Comparison of ENCODE assay signal across 9 mouse cellular contexts in the genomic region with DNA sequence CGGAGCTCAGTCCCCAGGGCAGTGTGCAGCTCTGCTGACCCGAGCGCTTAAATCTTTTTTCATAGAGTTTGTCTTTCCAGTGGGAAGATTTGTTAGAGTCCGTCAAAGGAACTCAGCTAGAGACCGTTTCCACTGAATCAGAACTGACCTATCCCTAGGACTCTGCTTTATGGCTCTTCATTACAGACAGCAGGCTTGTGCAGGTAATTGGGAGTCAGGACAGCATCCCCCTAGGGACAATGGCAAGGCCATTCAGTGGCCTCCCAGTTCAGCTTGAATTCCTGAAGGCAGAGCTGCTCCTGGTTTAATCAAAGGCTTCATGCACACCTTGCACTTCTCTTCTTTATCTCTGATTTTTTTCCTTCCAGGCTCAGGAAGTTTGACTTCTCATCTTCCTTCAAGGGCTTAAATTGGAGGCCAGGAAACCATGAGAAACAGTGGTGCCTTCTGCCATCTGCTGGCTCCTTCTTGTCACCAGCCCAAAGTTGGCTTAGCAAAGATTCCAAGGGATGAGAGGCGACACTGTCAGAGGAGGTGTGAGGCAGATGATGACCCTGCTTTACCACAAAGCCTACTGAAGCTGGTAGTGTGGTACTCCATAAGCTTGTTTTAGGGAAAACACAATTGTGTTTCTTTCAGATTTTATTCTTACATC.
DNase-seq lines count a peak whose midpoint lies in the region; ATAC-seq and TF ChIP-seq lines count a peak whose summit lies in the region.
"Had no signal": no experiment of that assay in that cellular context is flagged by ENCODE, and none has a peak within 500 bp of the region (broad histone marks: within the 10 kb centered on the region; RNA-seq: fewer than 3 reads in every experiment).

No protein-coding gene starts in this region.

- no peak overlapping the region for H3K4me2 ChIP-seq in CH12.LX (ENCODE audit: insufficient read depth, low read depth, poor library complexity, severe bottlenecking)
- no peak overlapping the region for H3K4me2 ChIP-seq in midbrain, embryonic 16.5 days (ENCODE audit: low read length)
- H3K4me2 ChIP-seq: embryonic facial prominence, embryonic 12.5 days had no signal

- no peaks in the 10 kb centered on the region for H3K27me3 ChIP-seq in CH12.LX (replicated peaks)
- no peaks in the 10 kb centered on the region for H3K27me3 ChIP-seq in midbrain, embryonic 16.5 days (ENCODE audit: control insufficient read depth, insufficient read depth, low read depth, low read length)
- H3K27me3 ChIP-seq: embryonic facial prominence, embryonic 12.5 days had no signal

- no peak overlapping the region for H3K27ac ChIP-seq in CH12.LX (ENCODE audit: insufficient read depth, low read depth)
- no peak overlapping the region for H3K27ac ChIP-seq in midbrain, embryonic 16.5 days (ENCODE audit: low read length)
- H3K27ac ChIP-seq: embryonic facial prominence, embryonic 12.5 days had no signal

- dilution Hi-C loops in CH12.LX (cut with MboI; ENCODE audit: extremely low pct_ligation_motif_present, extremely low pct_unique_long_range_greater_than_20kb, low sequenced_read_pairs), result loop anchor here (25.0 kb wide), 1 partner anchor 244 kb away; no protein-coding TSS in a partner anchor

- TF ChIP-seq EP300 in CH12.LX (IDR thresholded peaks at IDR 0.05; ENCODE audit: low read length), result no peak

- TF ChIP-seq RAD21 in CH12.LX (IDR thresholded peaks at IDR 0.05; ENCODE audit: low read depth, low read length), result peak; percentile 95

- DNase-seq in heart, adult 11 months, result peak; percentile 35
- no peak for DNase-seq in heart, adult 8-10 months (ENCODE audit: low spot score)
- DNase-seq in CH12.LX (ENCODE audit: extremely low read depth), result peak; percentile 48
- peak; percentile 61 for DNase-seq in embryo, embryonic 10.5 days (ENCODE audit: low spot score)
- peak; percentile 59 for DNase-seq in kidney, postnatal 10 days
- DNase-seq in spleen, postnatal 14 days (ENCODE audit: low spot score in 2 of 2), result no peak

- no peak overlapping the region for H3K4me3 ChIP-seq in CH12.LX (replicated peaks in 1 of 3; ENCODE audit: low read depth in 2 of 3, low read length in 2 of 3, poor library complexity in 1 of 3)
- no peak overlapping the region for H3K4me3 ChIP-seq in midbrain, embryonic 16.5 days (ENCODE audit: low read depth, low read length)
- H3K4me3 ChIP-seq: embryonic facial prominence, embryonic 12.5 days had no signal

- H3K36me3 ChIP-seq in CH12.LX (replicated peaks in 1 of 2; ENCODE audit: control insufficient read depth in 1 of 2, insufficient read depth in 1 of 2, low read length in 1 of 2), result no peaks in the 10 kb centered on the region
- H3K36me3 ChIP-seq in midbrain, embryonic 16.5 days (ENCODE audit: control insufficient read depth, insufficient read depth, low read length), result no peaks in the 10 kb centered on the region
- H3K36me3 ChIP-seq: embryonic facial prominence, embryonic 12.5 days had no signal

- no peak overlapping the region for H3K9ac ChIP-seq in CH12.LX (ENCODE audit: insufficient read depth, low read depth)
- H3K9ac ChIP-seq in midbrain, embryonic 16.5 days (ENCODE audit: low read depth, low read length), result no peak overlapping the region
- H3K9ac ChIP-seq: embryonic facial prominence, embryonic 12.5 days had no signal

- peaks cover 15 to 21% of the 10 kb centered on the region in 2 experiments for H3K4me1 ChIP-seq in CH12.LX (ENCODE audit: control insufficient read depth in 1 of 2, insufficient read depth in 2 of 2)
- no peaks in the 10 kb centered on the region for H3K4me1 ChIP-seq in midbrain, embryonic 16.5 days (ENCODE audit: control insufficient read depth, insufficient read depth, low read length)
- H3K4me1 ChIP-seq: embryonic facial prominence, embryonic 12.5 days had no signal

- H3K9me3 ChIP-seq in CH12.LX (replicated peaks; ENCODE audit: low read length), result no peaks in the 10 kb centered on the region
- H3K9me3 ChIP-seq in midbrain, embryonic 16.5 days (replicated peaks; ENCODE audit: control insufficient read depth, low read length, poor library complexity, severe bottlenecking), result no peaks in the 10 kb centered on the region
- H3K9me3 ChIP-seq: embryonic facial prominence, embryonic 12.5 days had no signal

- peak; percentile 20 to 89; a peak in 3 of 4 replicates for TF ChIP-seq CTCF in CH12.LX (conservative IDR thresholded peaks at IDR 0.05 in 1 of 2, IDR thresholded peaks at IDR 0.05 in 1 of 2; ENCODE audit: low read depth in 2 of 2, low read length in 2 of 2)

- no peak for TF ChIP-seq POLR2A in CH12.LX (IDR thresholded peaks at IDR 0.05; ENCODE audit: low read depth, low read length)

- in situ Hi-C loops in CH12.LX (cut with MboI; ENCODE audit: low pct_ligation_motif_present, low pct_unique_long_range_greater_than_20kb, low sequenced_read_pairs), result loop anchor here (5.0 to 25.0 kb wide), 2 partner anchors 254 to 481 kb away; no protein-coding TSS in a partner anchor

- 42% methylated on average over 6 of the region's 6 CpGs for WGBS in midbrain, embryonic 16.5 days

- ATAC-seq in midbrain, embryonic 16.5 days, result peak; percentile 72
- ATAC-seq in erythroblast, adult 5-6 weeks (replicated peaks; ENCODE audit: low FRiP score, poor library complexity, severe bottlenecking), result no peak

- H3K79me2 ChIP-seq in CH12.LX (replicated peaks; ENCODE audit: control insufficient read depth, extremely low read depth, insufficient read depth, poor library complexity, severe bottlenecking), result no peaks in the 10 kb centered on the region

TF ChIP-seq in CH12.LX, 34 proteins besides CTCF, POLR2A, EP300 and RAD21:
- peak; percentile 98 for TF ChIP-seq SMC3 (IDR thresholded peaks at IDR 0.05; ENCODE audit: low read depth, low read length)
- peak; percentile 15; the same call in 1 of the 2 replicates for TF ChIP-seq NELFE (IDR thresholded peaks at IDR 0.05; ENCODE audit: low read depth, low read length)
- TF ChIP-seq CHD1 (IDR thresholded peaks at IDR 0.05; ENCODE audit: low read depth, low read length), result no peak
- TF ChIP-seq ZNF384 (IDR thresholded peaks at IDR 0.05; ENCODE audit: low read depth, low read length), result peak; percentile 88
- TF ChIP-seq ZC3H11A (IDR thresholded peaks at IDR 0.05; ENCODE audit: low read depth, low read length), result peak; percentile 93
- TF ChIP-seq ZMIZ1 (IDR thresholded peaks at IDR 0.05; ENCODE audit: low read depth, low read length), result no peak

Comparison
In these comparisons a context has a peak if more than half of its experiments do, and no peak if none do; other contexts are left out.
1. DNase-seq: peak in heart, adult 11 months (single experiment), CH12.LX (single experiment), embryo, embryonic 10.5 days (single experiment) and kidney, postnatal 10 days (single experiment); none in heart, adult 8-10 months (single experiment) and spleen, postnatal 14 days (0 of 2).